Mouse (Mus musculus): ENCODE results near the gene 4930564D02Rik.

Gene 4930564D02Rik

GRCm38 (mm10) chr3:105113859-105114258 is 47.2 kb downstream of the 4930564D02Rik start:
- DNase-seq (ENCODE audit: low spot score): no peak

DNA sequence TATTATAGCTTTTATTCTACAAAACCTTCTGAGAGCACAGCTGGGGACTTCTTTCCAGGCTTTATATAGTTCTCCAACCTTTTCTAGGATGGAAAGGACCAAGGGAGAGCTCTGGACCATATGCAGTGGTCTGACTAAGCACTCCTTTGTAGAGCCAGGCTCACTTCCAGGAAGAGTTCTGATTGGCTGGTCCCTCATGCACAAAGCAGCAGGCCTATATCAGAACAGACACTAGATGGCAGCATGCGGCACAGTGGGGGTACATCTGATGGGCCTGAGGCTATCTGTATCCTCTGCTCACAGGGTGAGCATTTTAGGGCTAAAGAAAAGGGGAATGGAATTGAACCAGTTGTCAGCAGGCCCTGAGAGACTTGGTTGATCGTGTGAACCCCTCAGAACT is 47.6 kb downstream of the 4930564D02Rik start:
- peak; percentile 75 for DNase-seq (ENCODE audit: low spot score)

GRCm38 (mm10) chr3:105116596-105116995 is 50.0 kb downstream of the 4930564D02Rik start:
- no peak for DNase-seq (ENCODE audit: low spot score)

- no peak for DNase-seq (ENCODE audit: low spot score)
Observed at GRCm38 (mm10) chr3:105123776-105124175, 57.1 kb downstream of the 4930564D02Rik start.

DNA sequence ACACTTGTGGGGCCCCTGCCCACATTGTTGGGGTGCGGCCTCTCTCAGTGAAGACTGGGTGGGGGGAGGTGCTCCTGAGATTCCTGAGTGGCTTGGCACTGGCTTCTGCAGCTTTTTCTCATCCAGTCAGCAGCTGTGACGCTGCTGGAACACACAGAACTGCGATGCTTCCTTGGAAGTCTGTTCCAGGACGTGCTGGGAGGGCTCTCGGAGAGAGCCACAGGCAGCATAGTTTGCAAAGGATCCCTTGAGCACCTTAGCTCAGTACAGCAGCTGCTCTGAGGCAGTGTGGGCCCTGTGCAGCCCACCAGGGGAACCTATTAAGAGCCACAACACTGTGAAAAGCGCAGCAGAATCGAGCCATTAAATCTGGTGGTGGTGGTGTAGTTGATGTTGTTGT is 61.2 kb downstream of the 4930564D02Rik start:
- no peak for DNase-seq (ENCODE audit: low spot score)

All from urinary bladder, postnatal 14 days (tissue).